Mouse (Mus musculus) bone marrow macrophage, adult 2 months (primary cell): ENCODE data around the gene Rbm47.

Experiments used
- CTCF ChIP-seq: IDR thresholded peaks from 2 replicates; pipeline ENCODE4 v1.5.1; 2012; ENCODE audit warnings: low read depth, mild to moderate bottlenecking, low read length, moderate library complexity
- POLR2A ChIP-seq: IDR thresholded peaks from 2 replicates; pipeline ENCODE4 v1.6.1; 2012; ENCODE audit warnings: mild to moderate bottlenecking, low read depth, low read length, borderline replicate concordance

DNA sequence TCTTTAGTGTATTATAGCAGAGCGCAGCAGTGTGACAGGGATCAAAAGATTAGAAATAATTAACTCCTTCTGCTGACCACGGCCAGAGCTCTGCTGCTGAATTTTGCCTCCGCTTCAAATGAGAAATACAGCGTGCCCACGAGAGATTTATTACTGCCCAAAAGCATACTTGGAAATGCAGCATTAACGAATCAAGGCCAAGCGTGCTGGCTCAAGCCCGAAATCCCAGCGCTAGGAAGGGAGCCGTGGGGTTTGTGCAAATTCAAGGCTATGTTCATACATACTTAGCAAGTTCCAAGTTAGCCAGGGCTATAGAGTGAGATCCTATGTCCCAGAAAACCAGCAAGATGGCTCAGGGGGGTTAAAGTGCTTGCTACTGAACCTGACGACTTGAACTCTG, 47.5 kb downstream of the Rbm47 start:
- TF ChIP-seq CTCF (no peak), POLR2A (no peak)
